Mouse (Mus musculus) forebrain, postnatal 0 days (tissue): ENCODE measurements around the gene Grip1. TPM values are rescaled to one million over a fixed set of nuclear protein-coding genes. Genes with fewer than 3 reads are reported as not detected.

Source experiments
- ATAC-seq: fragments of 200-750 bp; cut with Nextera tagmentation; 2 replicates; pipeline ENCODE4 v1.8.0; 2017; ENCODE audit warnings: mild to moderate bottlenecking, moderate library complexity
- DNase-seq: peaks from one replicate; pipeline ENCODE4 v3.0.0-alpha.2; 2015
- H3K27ac ChIP-seq: fragments of 300-500 bp; sonication (generic); 2 replicates; pipeline ENCODE4 v1.5.1; 2014; ENCODE audit warnings: low read depth, mild to moderate bottlenecking, antibody characterized with exemption, low read length, moderate library complexity, mixed read lengths
- H3K27me3 ChIP-seq: fragments of 300-500 bp; sonication (generic); 2 replicates; pipeline ENCODE4 v1.6.1; 2014; ENCODE audit warnings: mild to moderate bottlenecking, low read length, mixed read lengths; ENCODE audit not compliant: insufficient read depth
- H3K36me3 ChIP-seq: fragments of 300-500 bp; sonication (generic); 2 replicates; pipeline ENCODE4 v1.6.1; 2014; ENCODE audit warnings: mild to moderate bottlenecking, moderate library complexity; ENCODE audit not compliant: insufficient read depth
- H3K4me1 ChIP-seq: fragments of 300-500 bp; sonication (generic); 2 replicates; pipeline ENCODE4 v1.6.1; 2014; ENCODE audit warnings: antibody characterized with exemption; ENCODE audit not compliant: insufficient read depth
- H3K4me2 ChIP-seq: fragments of 300-500 bp; sonication (generic); 2 replicates; pipeline ENCODE4 v1.6.1; 2014; ENCODE audit warnings: low read depth, mild to moderate bottlenecking, moderate library complexity
- H3K4me3 ChIP-seq: fragments of 300-500 bp; sonication (generic); 2 replicates; pipeline ENCODE4 v1.5.1; 2014; ENCODE audit warnings: low read depth, low read length, mixed read lengths
- H3K9ac ChIP-seq: fragments of 300-500 bp; sonication (generic); 2 replicates; pipeline ENCODE4 v1.6.1; 2014; ENCODE audit warnings: mild to moderate bottlenecking
- H3K9me3 ChIP-seq: fragments of 300-500 bp; sonication (generic); 2 replicates; pipeline ENCODE4 v1.6.1; 2016; ENCODE audit warnings: low read length
- CTCF ChIP-seq: sonication (generic); IDR thresholded peaks from 2 replicates; pipeline ENCODE4 v1.5.1; 2016; ENCODE audit warnings: antibody characterized with exemption, control low read depth, low read depth
- WGBS: fragments of 180-500 bp; shearing (Covaris S2); extraction: QIAGEN DNeasy Blood & Tissue Kit; methylation state at CpG from one replicate; pipeline ENCODE4 v1.1.7; 2014; 5-methylcytosine and 5-hydroxymethylcytosine counted together
- polyA plus RNA-seq: library from polyadenylated mRNA; unstranded; fragments of >200 nt; fragmentation: Nextera tagmentation; extraction: Ambion mirVana; gene quantifications from 2 replicates; pipeline ENCODE4 v1.2.1, GENCODE M21; 2015
- total RNA-seq: library from RNA; depleted of rRNA; stranded (reverse); fragments of >200 nt; gene quantifications from 2 replicates; pipeline ENCODE4 v1.2.3, GENCODE M21; 2014

Grip1 gene
- total and polyA plus RNA-seq, 2 experiments from 2014 or later: 14.8 to 34.5 TPM

DNA sequence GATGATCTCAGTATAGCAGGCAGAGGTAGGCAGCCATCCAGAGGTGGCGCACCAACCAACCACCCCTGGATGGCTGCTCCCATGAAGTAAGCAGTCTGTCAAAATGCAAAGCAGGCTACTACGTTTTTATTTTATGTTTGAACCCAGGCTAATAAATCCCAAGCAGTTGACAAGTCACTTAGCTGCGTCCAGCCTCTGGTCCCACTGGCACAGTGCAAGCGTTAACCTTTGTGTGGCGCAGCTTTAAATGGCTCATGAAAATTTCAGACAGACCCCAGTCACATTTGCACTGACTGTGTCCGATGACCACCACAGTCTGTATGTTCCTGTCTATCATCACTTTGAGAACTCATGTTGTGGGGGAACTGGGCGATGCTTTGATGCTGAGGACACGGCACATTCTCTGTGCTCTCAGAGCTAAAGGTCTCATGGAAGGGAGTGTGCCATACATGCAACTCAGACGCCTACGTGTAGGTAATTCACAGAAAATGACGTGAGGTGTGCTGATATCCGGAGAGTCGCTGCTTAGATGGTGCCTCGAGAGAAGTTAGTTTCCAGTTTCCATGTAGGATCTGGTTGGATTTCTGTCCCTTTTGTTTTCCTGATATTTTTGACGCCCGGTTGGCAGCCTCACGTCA is 29.6 kb downstream of the Grip1 start:
- 53% methylated on average over 17 of the region's 17 CpGs for WGBS
- no peak for TF ChIP-seq CTCF
- H3K27me3 ChIP-seq: no peaks in the 10 kb centered on the region
- no peak overlapping the region for H3K4me2 ChIP-seq
- no peaks in the 10 kb centered on the region for H3K9me3 ChIP-seq
- no peak overlapping the region for H3K27ac ChIP-seq
- H3K9ac ChIP-seq: no peak overlapping the region
- H3K36me3 ChIP-seq: no peaks in the 10 kb centered on the region
- ATAC-seq: no peak
- peaks cover 8% of the 10 kb centered on the region; the same call in 1 of the 2 replicates for H3K4me1 ChIP-seq
- DNase-seq: no peak
- H3K4me3 ChIP-seq: no peak overlapping the region

DNA sequence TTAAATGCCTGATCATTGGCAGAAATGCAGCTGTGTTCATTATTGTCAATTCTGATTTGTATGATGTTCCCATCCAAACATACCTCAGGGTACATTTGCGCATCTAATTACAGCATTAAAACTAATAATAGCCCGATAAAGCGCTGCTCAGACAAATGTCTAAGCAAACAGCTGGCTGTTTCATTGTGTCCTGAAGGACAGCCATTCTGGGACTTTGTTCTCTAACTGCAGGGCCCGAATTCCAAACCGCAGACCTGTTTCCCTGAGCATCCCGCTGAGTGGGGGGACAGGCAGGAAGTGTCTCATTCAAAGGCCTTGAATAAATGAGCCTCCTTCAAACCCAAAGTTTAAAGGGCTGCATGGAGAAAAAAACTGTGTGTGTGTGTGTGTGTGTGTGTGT is 30.1 kb downstream of the Grip1 start:
- no peak for TF ChIP-seq CTCF
- peak; percentile 47; the same call in 1 of the 2 replicates for ATAC-seq
- WGBS: 10% methylated on average over 6 of the region's 6 CpGs
- no peak overlapping the region for H3K27ac ChIP-seq
- no peak overlapping the region for H3K4me3 ChIP-seq
- peak; percentile 4 for DNase-seq
- no peaks in the 10 kb centered on the region for H3K36me3 ChIP-seq
- H3K27me3 ChIP-seq: no peaks in the 10 kb centered on the region
- peaks cover 8% of the 10 kb centered on the region; the same call in 1 of the 2 replicates for H3K4me1 ChIP-seq
- no peak overlapping the region for H3K4me2 ChIP-seq
- no peaks in the 10 kb centered on the region for H3K9me3 ChIP-seq
- no peak overlapping the region for H3K9ac ChIP-seq

DNA sequence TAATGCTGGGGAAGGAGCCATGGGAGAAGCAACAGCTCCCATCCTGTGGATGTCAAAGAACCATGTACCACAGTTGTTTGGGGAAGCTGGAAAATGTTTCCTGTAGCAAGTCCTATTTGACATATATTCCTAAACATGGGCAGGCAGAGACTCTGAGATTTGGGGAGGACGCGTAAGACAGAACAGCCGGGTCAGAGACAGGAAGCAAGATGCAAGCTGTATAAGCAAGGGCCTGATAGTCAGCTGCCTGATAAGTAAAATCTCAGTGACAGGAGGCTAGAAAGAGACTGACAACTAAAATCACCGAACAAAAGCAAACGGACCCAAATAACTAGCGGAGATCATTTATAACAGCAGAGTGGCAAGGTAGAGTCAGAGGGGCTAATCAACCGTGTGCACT is 33.3 kb downstream of the Grip1 start:
- Histone ChIP-seq H3K4me1 (peaks cover 8% of the 10 kb centered on the region; the same call in 1 of the 2 replicates), H3K9me3 (0 out of 2 replicates have a peak, but pooled peaks cover 3% of the 10 kb centered on the region), H3K27me3 (no peaks in the 10 kb centered on the region), H3K27ac (no peak overlapping the region), H3K4me2 (no peak overlapping the region), H3K4me3 (no peak overlapping the region), H3K36me3 (no peaks in the 10 kb centered on the region), H3K9ac (no peak overlapping the region)
- ATAC-seq (no peak), DNase-seq (no peak)
- no peak for TF ChIP-seq CTCF
- 91% methylated on average over 7 of the region's 7 CpGs for WGBS

DNA sequence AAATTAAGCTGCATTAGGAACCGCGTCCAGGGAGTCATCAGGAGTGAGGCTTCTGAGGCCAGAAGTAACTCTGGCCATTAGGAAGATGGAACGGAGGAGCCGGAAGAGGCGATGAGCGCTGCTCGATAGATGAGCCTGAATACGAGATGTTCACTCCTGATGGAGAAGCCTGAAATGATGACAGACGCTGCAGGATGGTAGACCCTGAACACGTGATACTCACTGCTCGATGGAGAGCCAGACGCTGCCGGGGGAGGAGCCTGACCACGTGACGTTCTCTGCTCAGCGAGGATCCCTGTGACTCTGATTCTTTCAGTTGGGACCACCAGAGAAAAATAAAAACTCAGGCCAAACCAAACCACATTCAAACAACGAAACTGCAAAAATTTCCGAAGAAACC is 37.2 kb downstream of the Grip1 start:
- DNase-seq (no peak), ATAC-seq (no peak)
- Histone ChIP-seq H3K4me3 (no peak overlapping the region), H3K4me2 (no peak overlapping the region), H3K4me1 (no peaks in the 10 kb centered on the region), H3K9ac (no peak overlapping the region), H3K9me3 (0 out of 2 replicates have a peak, but pooled peaks cover 3% of the 10 kb centered on the region), H3K27me3 (no peaks in the 10 kb centered on the region), H3K27ac (no peak overlapping the region), H3K36me3 (no peaks in the 10 kb centered on the region)
- WGBS: 97% methylated on average over 18 of the region's 18 CpGs
- no peak for TF ChIP-seq CTCF

DNA sequence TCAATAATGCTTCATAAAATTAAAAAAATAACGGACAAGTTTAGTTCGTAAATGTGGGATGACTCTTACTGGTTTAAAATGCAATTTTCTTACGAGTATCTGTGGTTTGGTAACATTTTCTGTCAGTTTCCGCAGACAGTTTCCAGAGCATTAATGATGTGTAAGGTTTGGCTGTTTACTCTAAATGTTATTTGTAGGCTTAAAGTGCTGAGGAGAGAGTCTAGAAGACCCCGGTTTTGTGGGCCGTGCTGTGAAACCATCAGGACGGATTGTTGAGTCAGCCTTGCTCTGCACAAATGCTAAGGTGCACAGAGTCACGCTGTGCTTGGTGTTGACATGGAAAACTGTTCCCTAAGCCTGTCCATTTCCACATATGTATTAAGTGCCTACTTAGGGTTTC is 41.7 kb downstream of the Grip1 start:
- Histone ChIP-seq H3K36me3 (no peaks in the 10 kb centered on the region), H3K9ac (no peak overlapping the region), H3K9me3 (0 out of 2 replicates have a peak, but pooled peaks cover 3% of the 10 kb centered on the region), H3K27ac (no peak overlapping the region), H3K4me2 (no peak overlapping the region), H3K27me3 (no peaks in the 10 kb centered on the region), H3K4me3 (no peak overlapping the region), H3K4me1 (no peaks in the 10 kb centered on the region; the same call in 1 of the 2 replicates)
- ATAC-seq (no peak), DNase-seq (no peak)
- TF ChIP-seq CTCF: no peak
- WGBS: 88% methylated on average over 8 of the region's 8 CpGs

DNA sequence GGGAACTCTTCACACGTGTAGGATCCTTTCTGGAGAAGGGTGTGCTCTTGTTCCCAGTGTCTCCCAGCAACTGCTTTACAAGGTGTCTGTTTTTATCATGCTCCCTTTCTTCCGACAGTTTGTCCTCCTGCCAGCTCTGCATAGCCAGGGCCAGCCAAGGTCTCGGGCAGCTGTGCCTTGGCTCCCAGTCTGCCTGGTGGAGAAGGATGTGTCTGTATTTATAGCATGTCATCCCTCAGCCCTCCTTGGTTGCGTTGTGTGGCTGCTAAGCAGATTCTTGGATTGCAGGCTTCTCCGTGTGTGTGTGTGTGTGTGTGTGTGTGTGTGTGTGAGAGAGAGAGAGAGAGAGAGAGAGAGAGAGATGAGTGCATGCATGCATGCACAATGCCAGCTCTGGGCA is 42.6 kb downstream of the Grip1 start:
- Histone ChIP-seq H3K4me2 (no peak overlapping the region), H3K9me3 (no peaks in the 10 kb centered on the region), H3K9ac (no peak overlapping the region), H3K4me3 (no peak overlapping the region), H3K4me1 (no peaks in the 10 kb centered on the region; the same call in 1 of the 2 replicates), H3K27ac (no peak overlapping the region), H3K27me3 (no peaks in the 10 kb centered on the region), H3K36me3 (no peaks in the 10 kb centered on the region)
- DNase-seq: no peak
- no peak for TF ChIP-seq CTCF
- peak; percentile 63 for ATAC-seq
- WGBS: 26% methylated on average over 5 of the region's 5 CpGs

DNA sequence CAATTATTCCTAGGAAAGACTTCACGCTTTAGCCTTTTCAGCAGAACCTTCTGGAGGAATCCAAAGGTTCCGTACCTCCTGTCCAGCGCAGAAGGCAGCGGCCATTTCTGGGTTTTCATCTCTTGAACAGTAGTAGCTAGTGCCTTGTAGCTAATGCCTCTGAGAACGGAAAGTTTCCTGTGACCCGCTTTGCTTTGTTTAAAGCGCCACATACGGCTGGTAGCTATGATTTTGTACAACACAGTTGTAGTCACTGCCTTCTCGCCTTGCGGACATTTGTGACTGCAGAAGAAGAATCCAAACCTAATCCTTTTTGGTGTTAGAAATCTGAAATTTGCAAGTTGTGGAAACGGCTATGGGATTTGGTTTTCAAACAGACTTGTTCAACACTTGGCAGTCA is 68.1 kb downstream of the Grip1 start:
- DNase-seq (no peak), ATAC-seq (no peak)
- WGBS: 91% methylated on average over 11 of the region's 11 CpGs
- Histone ChIP-seq H3K9me3 (no peaks in the 10 kb centered on the region), H3K27ac (no peak overlapping the region), H3K27me3 (no peaks in the 10 kb centered on the region), H3K36me3 (no peaks in the 10 kb centered on the region), H3K4me2 (no peak overlapping the region), H3K9ac (no peak overlapping the region), H3K4me3 (no peak overlapping the region), H3K4me1 (no peaks in the 10 kb centered on the region)
- TF ChIP-seq CTCF: no peak
